Mouse (Mus musculus) bone marrow, adult 2 months (tissue): ENCODE results near the gene Med13l. TPM values are rescaled to one million over a fixed set of nuclear protein-coding genes. Genes with fewer than 3 reads are reported as not detected.

Experiments
- H3K27ac ChIP-seq: fragments of 200-500 bp; 2 replicates; pipeline ENCODE4 v1.5.1; 2012; ENCODE audit warnings: low read depth, mild to moderate bottlenecking, control low read depth, inconsistent platforms, low read length; ENCODE audit not compliant: control insufficient read depth, poor library complexity, insufficient read depth
- H3K4me1 ChIP-seq: fragments of 200-500 bp; 2 replicates; pipeline ENCODE4 v1.6.1; 2011; ENCODE audit warnings: low read length; ENCODE audit not compliant: control insufficient read depth, insufficient read depth
- H3K4me3 ChIP-seq: fragments of 200-500 bp; replicated peaks from 2 replicates; pipeline ENCODE3; 2011; ENCODE audit warnings: mild to moderate bottlenecking, low read depth, low read length, control low read depth; ENCODE audit not compliant: control insufficient read depth
- CTCF ChIP-seq: fragments of 200-500 bp; IDR thresholded peaks from 2 replicates; pipeline ENCODE4 v1.5.1; 2011; ENCODE audit warnings: low read length, control low read depth; ENCODE audit not compliant: control insufficient read depth, insufficient read depth
- POLR2A ChIP-seq: fragments of 200-500 bp; IDR thresholded peaks from 2 replicates; pipeline ENCODE4 v1.6.1; 2011; ENCODE audit warnings: low read depth, mild to moderate bottlenecking, control low read depth, low read length, borderline replicate concordance; ENCODE audit not compliant: control insufficient read depth
- WGBS: fragments of 180-500 bp; shearing (Covaris S2); methylation state at CpG from one replicate; pipeline ENCODE4 v1.1.7; 2018; 5-methylcytosine and 5-hydroxymethylcytosine counted together
- polyA plus RNA-seq: library from polyadenylated mRNA; stranded (reverse); fragments of >200 nt; gene quantifications from 2 replicates; pipeline ENCODE4 v1.2.4, GENCODE M21; 2011; ENCODE audit warnings: low replicate concordance; ENCODE audit not compliant: missing spikeins, insufficient read depth, insufficient read length

The Med13l gene
- polyA plus RNA-seq, 1 experiment: 32.9 TPM

- TF ChIP-seq CTCF (no peak), POLR2A (no peak)
- no peaks in the 10 kb centered on the region; the same call in 1 of the 2 replicates for H3K4me1 ChIP-seq
- 78% methylated on average over 6 of the region's 6 CpGs for whole genome bisulfite sequencing
- no peak overlapping the region for H3K4me3 ChIP-seq
- no peak overlapping the region for H3K27ac ChIP-seq
These were observed 121.5 kb downstream of the Med13l start for GRCm38 (mm10) chr5:118682007-118682406.

DNA sequence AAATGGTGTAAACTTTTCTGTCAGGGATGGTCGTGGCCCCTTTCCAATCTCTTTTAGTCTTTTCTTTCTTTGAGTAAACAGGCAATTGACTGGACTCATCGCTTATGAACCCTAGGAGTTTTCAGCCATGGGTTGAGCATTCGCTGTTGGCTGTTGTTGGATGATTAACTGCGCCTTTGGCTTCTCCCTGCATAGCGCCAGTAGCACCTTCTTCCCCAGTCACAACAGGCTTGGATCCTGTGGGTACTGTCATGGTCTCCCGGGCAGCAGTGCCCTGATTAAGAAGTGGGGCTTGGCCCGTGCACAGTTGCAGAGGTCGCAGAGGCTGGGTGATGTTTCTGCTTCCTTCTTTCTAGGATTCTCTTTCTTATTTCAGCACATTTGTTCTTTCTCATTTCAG is 124.7 kb downstream of the Med13l start:
- Histone ChIP-seq H3K4me1 (peaks cover 2% of the 10 kb centered on the region), H3K27ac (no peak overlapping the region), H3K4me3 (no peak overlapping the region)
- TF ChIP-seq CTCF (no peak), POLR2A (no peak)
- 87% methylated on average over 8 of the region's 8 CpGs for whole genome bisulfite sequencing

DNA sequence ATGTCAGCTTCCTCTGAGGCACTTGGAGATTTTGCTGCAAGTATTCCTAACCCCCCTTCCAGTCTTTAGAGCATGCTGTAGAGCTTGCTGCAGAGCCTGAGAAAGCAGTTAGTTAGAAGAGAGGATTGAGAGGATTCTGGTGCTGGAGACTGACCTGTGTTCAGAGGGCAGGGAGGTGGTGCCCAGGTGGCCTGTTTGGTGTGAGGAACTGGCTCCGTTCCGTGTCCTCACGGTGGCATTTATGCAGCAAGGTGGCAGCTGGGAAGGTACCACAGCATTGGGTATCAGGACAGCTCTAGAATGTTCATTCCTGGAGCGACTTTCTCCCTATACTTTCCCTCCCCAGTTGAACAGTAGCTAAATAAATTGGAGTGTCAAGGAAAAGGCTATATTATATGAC is 125.5 kb downstream of the Med13l start:
- TF ChIP-seq POLR2A (no peak), CTCF (no peak)
- Histone ChIP-seq H3K4me3 (no peak overlapping the region), H3K27ac (no peak overlapping the region), H3K4me1 (peaks cover 2% of the 10 kb centered on the region)
- 88% methylated on average over 4 of the region's 4 CpGs for WGBS

DNA sequence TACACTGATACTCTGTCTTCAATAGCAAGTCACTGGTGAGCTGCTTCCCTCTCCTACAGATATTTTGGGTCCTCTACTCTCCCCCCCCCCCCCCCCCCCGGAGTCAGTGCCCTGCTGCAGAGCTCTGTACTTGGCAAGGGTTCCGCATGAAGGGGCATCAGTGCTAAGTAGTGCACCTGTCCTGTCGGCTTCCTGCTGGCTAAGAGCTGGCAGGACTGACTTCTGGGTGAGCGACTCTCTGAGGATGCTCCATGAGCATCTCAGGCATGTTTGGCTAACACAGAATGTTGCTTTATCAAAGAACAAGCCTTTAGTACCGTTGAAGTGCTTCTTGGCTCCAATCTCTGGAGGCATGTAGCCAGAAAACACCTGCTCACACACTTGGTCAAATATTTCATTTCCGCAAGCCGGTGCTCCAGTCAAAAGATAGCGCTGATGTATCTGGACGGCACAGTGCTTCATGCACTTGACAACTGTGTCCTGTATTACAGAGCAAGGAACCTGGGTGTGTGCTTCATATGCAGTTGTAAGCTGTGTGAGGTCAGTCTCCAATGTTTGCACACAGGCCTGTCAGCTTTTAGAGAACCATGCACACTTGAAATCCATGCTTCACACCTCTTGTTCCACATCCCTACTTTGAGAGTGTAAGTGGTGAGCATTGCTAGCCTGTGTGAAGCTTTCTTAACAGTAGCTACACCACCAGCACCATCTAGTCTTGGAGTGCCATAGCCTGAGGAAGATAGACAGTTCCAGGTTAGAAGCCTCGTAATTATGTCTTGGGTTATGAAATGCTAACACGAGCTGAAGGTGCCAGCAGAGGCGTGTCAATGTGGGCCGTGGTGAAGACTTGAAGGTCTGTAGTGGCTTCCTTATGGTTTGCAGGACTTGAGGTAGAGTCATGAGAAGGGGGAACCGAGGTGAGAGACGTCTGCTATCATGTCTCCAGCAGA is 128.7 kb downstream of the Med13l start:
- TF ChIP-seq POLR2A: no peak
- TF ChIP-seq CTCF: no peak
- Histone ChIP-seq H3K4me1 (peaks cover 2% of the 10 kb centered on the region; the same call in 1 of the 2 replicates), H3K27ac (no peak overlapping the region), H3K4me3 (no peak overlapping the region)
- WGBS: 66% methylated on average over 15 of the region's 15 CpGs

GRCm38 (mm10) chr5:118691025-118691709 is 130.7 kb downstream of the Med13l start:
- WGBS: 84% methylated on average over 10 of the region's 10 CpGs
- H3K4me3 ChIP-seq: no peak overlapping the region
- H3K4me1 ChIP-seq: peaks cover 2% of the 10 kb centered on the region; the same call in 1 of the 2 replicates
- H3K27ac ChIP-seq: no peak overlapping the region
- TF ChIP-seq POLR2A (no peak), CTCF (no peak)

DNA sequence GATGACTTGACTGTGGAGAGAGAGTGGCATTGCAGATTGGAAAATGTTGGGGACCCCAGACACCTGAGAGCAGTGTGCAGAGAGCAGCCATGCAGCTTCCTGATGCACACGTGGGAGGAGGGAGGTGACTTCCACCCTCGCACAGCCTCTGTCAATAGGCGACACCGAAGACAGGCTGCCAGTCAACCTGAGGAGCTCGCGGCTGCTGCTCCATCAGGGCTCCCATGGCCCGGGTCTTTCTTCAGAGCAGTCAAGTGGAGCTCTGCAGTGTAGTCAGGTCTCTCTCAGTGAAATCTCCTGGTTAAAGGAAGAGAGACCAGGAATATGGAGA is 131.2 kb downstream of the Med13l start:
- Histone ChIP-seq H3K27ac (no peak overlapping the region), H3K4me3 (no peak overlapping the region), H3K4me1 (peaks cover 2% of the 10 kb centered on the region; the same call in 1 of the 2 replicates)
- WGBS: 74% methylated on average over 7 of the region's 7 CpGs
- TF ChIP-seq CTCF: no peak
- TF ChIP-seq POLR2A: no peak

- no peak overlapping the region for H3K27ac ChIP-seq
- TF ChIP-seq POLR2A: no peak
- no peak for TF ChIP-seq CTCF
- H3K4me1 ChIP-seq: no peaks in the 10 kb centered on the region; the same call in 1 of the 2 replicates
- 92% methylated on average over 9 of the region's 9 CpGs for WGBS
- no peak overlapping the region for H3K4me3 ChIP-seq
These were observed 133.5 kb downstream of the Med13l start for GRCm38 (mm10) chr5:118693996-118694395.

DNA sequence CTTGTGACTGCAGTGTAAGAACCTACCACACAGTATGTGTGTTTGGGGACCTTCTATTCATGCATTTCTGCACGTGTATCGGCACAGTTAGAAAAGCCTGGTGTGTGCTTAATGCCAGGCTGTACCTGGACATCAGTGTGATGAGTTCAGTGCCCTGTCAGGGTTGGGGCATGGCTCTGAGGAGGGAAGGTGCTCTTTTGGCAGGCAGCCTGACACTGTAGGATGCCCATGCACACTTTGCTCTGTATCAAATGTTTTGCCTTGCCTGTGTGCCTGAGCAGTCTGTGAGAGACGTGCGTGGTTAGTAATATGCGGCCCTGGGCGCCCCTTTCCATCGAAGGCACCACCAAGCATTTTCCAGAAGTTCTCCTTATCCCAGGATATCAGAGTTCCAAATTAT is 136.6 kb downstream of the Med13l start:
- 91% methylated on average over 7 of the region's 7 CpGs for WGBS
- Histone ChIP-seq H3K27ac (no peak overlapping the region), H3K4me3 (no peak overlapping the region), H3K4me1 (no peaks in the 10 kb centered on the region)
- no peak for TF ChIP-seq POLR2A
- TF ChIP-seq CTCF: no peak
